Mouse (Mus musculus): ENCODE data around the gene Lipt1. TPM values are rescaled to one million over a fixed set of nuclear protein-coding genes. Genes with fewer than 3 reads are reported as not detected.

Lipt1 gene
- polyA plus RNA-seq, 1 experiment from 2014 or later, result 9.6 TPM

- 0 out of 2 replicates have a peak, but pooled peaks cover 4% of the 10 kb centered on the region for H3K4me1 ChIP-seq (replicated peaks; ENCODE audit: control insufficient read depth, insufficient read depth, low read length)
- H3K4me3 ChIP-seq (ENCODE audit: low read depth, low read length), result no peak overlapping the region
- no peak for ATAC-seq (replicated peaks; ENCODE audit: low FRiP score)
- no peaks in the 10 kb centered on the region for H3K9me3 ChIP-seq (ENCODE audit: control insufficient read depth, low read length)
- no peak for DNase-seq (ENCODE audit: low spot score)
- H3K27me3 ChIP-seq (replicated peaks; ENCODE audit: control insufficient read depth, insufficient read depth, low read length), result 0 out of 2 replicates have a peak, but pooled peaks cover 2% of the 10 kb centered on the region
- WGBS, result 61% methylated on average over 10 of the region's 10 CpGs
- no peaks in the 10 kb centered on the region for H3K36me3 ChIP-seq (ENCODE audit: control insufficient read depth, insufficient read depth, low read length)
- no peak overlapping the region for H3K4me2 ChIP-seq
- no peak overlapping the region for H3K27ac ChIP-seq (ENCODE audit: low read depth, low read length)
- H3K9ac ChIP-seq (ENCODE audit: low read depth, low read length), result no peak overlapping the region
Observed at GRCm38 (mm10) chr1:37867684-37868322, 3.7 kb upstream of the Lipt1 start.

DNA sequence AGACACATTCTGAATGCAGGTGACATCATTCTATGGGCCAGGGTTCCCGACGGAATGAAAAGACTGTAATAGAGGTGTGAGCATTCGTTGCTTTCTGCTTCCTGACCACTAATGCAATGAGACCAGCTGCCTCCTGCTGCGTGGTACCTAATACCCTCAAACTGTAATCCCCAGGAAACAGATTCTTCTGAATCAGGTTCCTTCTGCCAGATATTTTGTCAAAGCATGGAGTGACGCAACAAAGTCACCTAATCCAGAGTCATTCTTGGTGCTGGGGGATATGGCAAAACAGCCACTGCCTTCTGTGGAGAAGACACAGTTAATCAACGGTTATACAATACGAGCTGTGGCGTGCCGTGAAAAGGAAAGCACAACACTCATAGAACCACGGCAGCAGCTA is 2.9 kb upstream of the Lipt1 start:
- Histone ChIP-seq H3K4me1 (replicated peaks; ENCODE audit: control insufficient read depth, insufficient read depth, low read length) (peaks cover 4% of the 10 kb centered on the region; the same call in 1 of the 2 replicates), H3K9me3 (ENCODE audit: control insufficient read depth, low read length) (no peaks in the 10 kb centered on the region), H3K9ac (ENCODE audit: low read depth, low read length) (no peak overlapping the region), H3K27ac (ENCODE audit: low read depth, low read length) (no peak overlapping the region), H3K4me2 (no peak overlapping the region), H3K27me3 (replicated peaks; ENCODE audit: control insufficient read depth, insufficient read depth, low read length) (0 out of 2 replicates have a peak, but pooled peaks cover 2% of the 10 kb centered on the region), H3K36me3 (ENCODE audit: control insufficient read depth, insufficient read depth, low read length) (no peaks in the 10 kb centered on the region), H3K4me3 (ENCODE audit: low read depth, low read length) (no peak overlapping the region)
- WGBS, result 54% methylated on average over 10 of the region's 10 CpGs
- no peak for DNase-seq (ENCODE audit: low spot score)
- ATAC-seq (replicated peaks; ENCODE audit: low FRiP score), result no peak

- WGBS, result 38% methylated on average over 2 of the region's 2 CpGs
- Histone ChIP-seq H3K27ac (ENCODE audit: low read depth, low read length) (no peak overlapping the region), H3K9ac (ENCODE audit: low read depth, low read length) (no peak overlapping the region; the same call in 1 of the 2 replicates), H3K9me3 (ENCODE audit: control insufficient read depth, low read length) (no peaks in the 10 kb centered on the region), H3K36me3 (ENCODE audit: control insufficient read depth, insufficient read depth, low read length) (no peaks in the 10 kb centered on the region), H3K27me3 (replicated peaks; ENCODE audit: control insufficient read depth, insufficient read depth, low read length) (0 out of 2 replicates have a peak, but pooled peaks cover 2% of the 10 kb centered on the region), H3K4me3 (ENCODE audit: low read depth, low read length) (no peak overlapping the region), H3K4me1 (replicated peaks; ENCODE audit: control insufficient read depth, insufficient read depth, low read length) (peaks cover 4% of the 10 kb centered on the region; the same call in 1 of the 2 replicates), H3K4me2 (no peak overlapping the region)
- no peak for DNase-seq (ENCODE audit: low spot score)
- no peak for ATAC-seq (replicated peaks; ENCODE audit: low FRiP score)
Observed at GRCm38 (mm10) chr1:37869362-37869761, 2.2 kb upstream of the Lipt1 start.

DNA sequence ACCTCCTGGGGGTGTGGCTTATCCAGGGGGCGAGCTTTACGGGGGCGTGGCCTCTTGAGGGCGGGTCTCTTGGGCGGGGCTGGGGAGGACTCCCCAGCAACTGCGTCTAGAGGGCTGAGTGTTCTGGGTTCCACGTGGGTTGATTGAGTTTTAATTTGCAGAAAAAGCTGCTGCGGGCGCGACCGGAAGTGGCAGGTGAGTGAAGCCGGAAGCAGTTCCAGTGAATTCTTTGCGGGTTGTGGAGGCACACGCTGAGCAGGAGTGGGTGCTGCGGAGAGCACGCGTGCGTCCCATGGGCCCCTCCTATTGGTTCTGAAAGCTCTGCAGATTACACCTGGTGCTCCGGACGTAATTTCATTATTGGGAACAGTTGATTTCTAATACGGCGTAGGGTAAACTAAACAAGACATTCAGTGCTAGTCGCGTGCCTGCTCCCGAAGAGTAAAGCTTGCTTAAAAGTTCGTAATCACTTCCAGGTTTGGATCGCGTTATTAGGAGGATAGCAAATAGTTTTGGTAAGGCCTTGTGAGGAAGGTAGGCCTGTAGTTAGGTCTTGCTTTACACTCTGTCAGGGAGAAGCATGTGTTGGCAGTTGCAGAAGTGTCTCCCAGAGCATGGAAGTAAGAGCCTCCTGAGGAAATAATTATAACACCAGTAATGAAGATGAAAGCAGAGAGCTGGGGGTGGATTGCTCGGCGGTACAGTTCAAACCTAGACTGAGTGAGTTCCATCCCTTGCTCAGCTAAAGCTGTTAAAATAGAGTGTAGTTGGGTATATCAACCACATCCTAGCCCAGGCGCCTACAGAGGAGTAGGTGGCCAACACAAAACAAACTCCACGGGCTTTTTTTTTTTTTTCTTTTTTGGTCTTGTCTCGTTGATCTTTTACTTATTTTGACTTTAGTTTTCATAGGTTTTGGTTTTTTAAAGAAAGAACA is 861 bp downstream of the Lipt1 start:
- H3K27ac ChIP-seq (ENCODE audit: low read depth, low read length), result peak overlapping the region; percentile 67
- H3K36me3 ChIP-seq (ENCODE audit: control insufficient read depth, insufficient read depth, low read length), result peaks cover 19% of the 10 kb centered on the region
- peak overlapping the region; percentile 84 for H3K4me2 ChIP-seq
- 0 out of 2 replicates have a peak, but pooled peaks cover 2% of the 10 kb centered on the region for H3K27me3 ChIP-seq (replicated peaks; ENCODE audit: control insufficient read depth, insufficient read depth, low read length)
- WGBS, result 4% methylated on average over 33 of the region's 33 CpGs
- peaks cover 4% of the 10 kb centered on the region; the same call in 1 of the 2 replicates for H3K4me1 ChIP-seq (replicated peaks; ENCODE audit: control insufficient read depth, insufficient read depth, low read length)
- H3K4me3 ChIP-seq (ENCODE audit: low read depth, low read length), result peak overlapping the region; percentile 55
- H3K9ac ChIP-seq (ENCODE audit: low read depth, low read length), result peak overlapping the region; percentile 72
- ATAC-seq (replicated peaks; ENCODE audit: low FRiP score), result peak; percentile 89
- peak; percentile 81 for DNase-seq (ENCODE audit: low spot score)
- H3K9me3 ChIP-seq (ENCODE audit: control insufficient read depth, low read length), result peaks cover 8% of the 10 kb centered on the region; the same call in 1 of the 2 replicates

GRCm38 (mm10) chr1:37873157-37873556 is 1.6 kb downstream of the Lipt1 start:
- 75% methylated on average over 4 of the region's 4 CpGs for WGBS
- Histone ChIP-seq H3K4me1 (replicated peaks; ENCODE audit: control insufficient read depth, insufficient read depth, low read length) (peaks cover 4% of the 10 kb centered on the region; the same call in 1 of the 2 replicates), H3K27me3 (replicated peaks; ENCODE audit: control insufficient read depth, insufficient read depth, low read length) (0 out of 2 replicates have a peak, but pooled peaks cover 2% of the 10 kb centered on the region), H3K4me2 (peak overlapping the region; percentile 84), H3K9me3 (ENCODE audit: control insufficient read depth, low read length) (peaks cover 8% of the 10 kb centered on the region; the same call in 1 of the 2 replicates), H3K9ac (ENCODE audit: low read depth, low read length) (peak overlapping the region; percentile 72; the same call in 1 of the 2 replicates), H3K4me3 (ENCODE audit: low read depth, low read length) (peak overlapping the region; percentile 55), H3K27ac (ENCODE audit: low read depth, low read length) (no peak overlapping the region), H3K36me3 (ENCODE audit: control insufficient read depth, insufficient read depth, low read length) (peaks cover 26% of the 10 kb centered on the region)
- no peak for ATAC-seq (replicated peaks; ENCODE audit: low FRiP score)
- DNase-seq (ENCODE audit: low spot score), result no peak

- ATAC-seq (replicated peaks; ENCODE audit: low FRiP score), result no peak
- Histone ChIP-seq H3K4me2 (no peak overlapping the region), H3K27ac (ENCODE audit: low read depth, low read length) (no peak overlapping the region), H3K9ac (ENCODE audit: low read depth, low read length) (no peak overlapping the region), H3K4me1 (replicated peaks; ENCODE audit: control insufficient read depth, insufficient read depth, low read length) (no peaks in the 10 kb centered on the region; the same call in 1 of the 2 replicates), H3K9me3 (ENCODE audit: control insufficient read depth, low read length) (peaks cover 8% of the 10 kb centered on the region; the same call in 1 of the 2 replicates), H3K4me3 (ENCODE audit: low read depth, low read length) (no peak overlapping the region), H3K27me3 (replicated peaks; ENCODE audit: control insufficient read depth, insufficient read depth, low read length) (no peaks in the 10 kb centered on the region), H3K36me3 (ENCODE audit: control insufficient read depth, insufficient read depth, low read length) (peaks cover 34% of the 10 kb centered on the region)
- no peak for DNase-seq (ENCODE audit: low spot score)
- WGBS, result 93% methylated on average over 13 of the region's 13 CpGs
Observed at GRCm38 (mm10) chr1:37877736-37878460, 6.4 kb downstream of the Lipt1 start.

DNA sequence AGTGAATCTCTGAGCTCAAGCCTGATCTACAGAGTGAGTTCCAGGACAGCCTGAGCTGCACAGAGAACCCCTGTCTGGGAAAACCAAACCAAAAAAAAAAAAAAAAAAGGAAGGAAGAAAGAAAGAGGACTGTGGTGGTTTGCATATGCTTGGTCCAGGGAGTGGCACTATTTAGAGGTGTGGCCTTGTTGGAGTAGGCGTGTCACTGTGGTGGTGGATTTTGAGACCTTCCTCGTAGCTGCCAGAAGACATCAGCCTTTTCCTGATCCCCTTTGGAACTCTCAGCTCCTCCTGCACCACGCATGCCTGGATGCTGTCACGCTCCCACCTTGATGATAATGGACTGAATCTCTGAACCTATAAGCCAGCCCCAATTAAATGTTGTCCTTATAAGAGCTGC is 11.9 kb downstream of the Lipt1 start:
- H3K4me1 ChIP-seq (replicated peaks; ENCODE audit: control insufficient read depth, insufficient read depth, low read length), result no peaks in the 10 kb centered on the region
- no peak overlapping the region for H3K27ac ChIP-seq (ENCODE audit: low read depth, low read length)
- H3K36me3 ChIP-seq (ENCODE audit: control insufficient read depth, insufficient read depth, low read length), result peaks cover 20% of the 10 kb centered on the region
- WGBS, result 92% methylated on average over 4 of the region's 4 CpGs
- no peaks in the 10 kb centered on the region for H3K27me3 ChIP-seq (replicated peaks; ENCODE audit: control insufficient read depth, insufficient read depth, low read length)
- no peak overlapping the region for H3K9ac ChIP-seq (ENCODE audit: low read depth, low read length)
- H3K9me3 ChIP-seq (ENCODE audit: control insufficient read depth, low read length), result no peaks in the 10 kb centered on the region
- H3K4me2 ChIP-seq, result no peak overlapping the region
- no peak overlapping the region for H3K4me3 ChIP-seq (ENCODE audit: low read depth, low read length)
- no peak for DNase-seq (ENCODE audit: low spot score)
- no peak for ATAC-seq (replicated peaks; ENCODE audit: low FRiP score)

DNA sequence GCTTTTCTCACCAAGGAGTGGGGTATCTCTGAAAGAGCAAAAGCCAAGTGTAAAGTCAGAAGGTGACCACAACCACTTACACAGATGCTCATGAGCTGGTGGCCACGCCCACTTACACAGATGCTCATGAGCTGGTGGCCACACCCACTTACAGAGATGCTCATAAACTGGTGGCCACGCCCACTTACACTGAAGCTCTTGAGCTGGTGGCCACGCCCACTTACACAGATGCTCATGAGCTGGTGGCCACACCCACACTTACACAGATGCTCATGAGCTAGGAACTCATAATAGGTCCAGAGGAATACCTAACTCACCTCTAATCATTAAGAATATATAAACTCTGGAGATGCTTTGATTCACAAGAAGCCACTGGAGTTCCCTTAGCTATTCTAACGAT is 12.9 kb downstream of the Lipt1 start:
- Histone ChIP-seq H3K4me1 (replicated peaks; ENCODE audit: control insufficient read depth, insufficient read depth, low read length) (0 out of 2 replicates have a peak, but pooled peaks cover 5% of the 10 kb centered on the region), H3K27ac (ENCODE audit: low read depth, low read length) (no peak overlapping the region), H3K36me3 (ENCODE audit: control insufficient read depth, insufficient read depth, low read length) (peaks cover 15% of the 10 kb centered on the region), H3K4me2 (no peak overlapping the region), H3K9me3 (ENCODE audit: control insufficient read depth, low read length) (no peaks in the 10 kb centered on the region), H3K4me3 (ENCODE audit: low read depth, low read length) (no peak overlapping the region), H3K9ac (ENCODE audit: low read depth, low read length) (no peak overlapping the region), H3K27me3 (replicated peaks; ENCODE audit: control insufficient read depth, insufficient read depth, low read length) (no peaks in the 10 kb centered on the region)
- ATAC-seq (replicated peaks; ENCODE audit: low FRiP score) (peak; percentile 59; the same call in 1 of the 2 replicates), DNase-seq (ENCODE audit: low spot score) (no peak)
- WGBS, result 68% methylated on average over 4 of the region's 4 CpGs
